Mouse (Mus musculus) testis, adult 2 months (tissue): Measurements from ENCODE around the gene Mast4. TPM values are rescaled to one million over a fixed set of nuclear protein-coding genes. Genes with fewer than 3 reads are reported as not detected.

Experiments used
- H3K27ac ChIP-seq: fragments of 200-500 bp; 2 replicates; pipeline ENCODE4 v1.5.1; 2012; ENCODE audit warnings: low read depth, low read length; ENCODE audit not compliant: control insufficient read depth, insufficient read depth
- H3K27me3 ChIP-seq: fragments of 200-500 bp; 2 replicates; pipeline ENCODE4 v1.6.1; 2012; ENCODE audit warnings: mild to moderate bottlenecking, low read length, moderate library complexity; ENCODE audit not compliant: control insufficient read depth, insufficient read depth
- H3K36me3 ChIP-seq: fragments of 200-500 bp; 2 replicates; pipeline ENCODE4 v1.6.1; 2012; ENCODE audit warnings: mild to moderate bottlenecking, low read length; ENCODE audit not compliant: control insufficient read depth, insufficient read depth
- H3K4me1 ChIP-seq: fragments of 200-500 bp; 2 replicates; pipeline ENCODE4 v1.6.1; 2012; ENCODE audit warnings: low read length; ENCODE audit not compliant: control insufficient read depth, insufficient read depth
- H3K4me3 ChIP-seq: fragments of 200-500 bp; 2 replicates; pipeline ENCODE4 v1.5.1; 2012; ENCODE audit warnings: low read depth, mild to moderate bottlenecking, low read length, moderate library complexity, mixed read lengths; ENCODE audit not compliant: control insufficient read depth
- CTCF ChIP-seq: fragments of 200-500 bp; IDR thresholded peaks from 2 replicates; pipeline ENCODE4 v1.5.1; 2012; ENCODE audit warnings: low read depth, mild to moderate bottlenecking, inconsistent platforms, low read length, moderate library complexity; ENCODE audit not compliant: control insufficient read depth, insufficient read depth, insufficient replicate concordance
- POLR2A ChIP-seq: fragments of 200-500 bp; IDR thresholded peaks from 2 replicates; pipeline ENCODE4 v1.6.1; 2012; ENCODE audit warnings: low read depth, mild to moderate bottlenecking, inconsistent platforms, low read length, moderate library complexity; ENCODE audit not compliant: control insufficient read depth
- polyA plus RNA-seq: library from polyadenylated mRNA; depleted of rRNA; stranded (reverse); fragments of >200 nt; gene quantifications from 2 replicates; pipeline ENCODE4 v1.2.3, GENCODE M21; 2012

Mast4 gene
- polyA plus RNA-seq, 1 experiment, result 5.3 TPM

DNA sequence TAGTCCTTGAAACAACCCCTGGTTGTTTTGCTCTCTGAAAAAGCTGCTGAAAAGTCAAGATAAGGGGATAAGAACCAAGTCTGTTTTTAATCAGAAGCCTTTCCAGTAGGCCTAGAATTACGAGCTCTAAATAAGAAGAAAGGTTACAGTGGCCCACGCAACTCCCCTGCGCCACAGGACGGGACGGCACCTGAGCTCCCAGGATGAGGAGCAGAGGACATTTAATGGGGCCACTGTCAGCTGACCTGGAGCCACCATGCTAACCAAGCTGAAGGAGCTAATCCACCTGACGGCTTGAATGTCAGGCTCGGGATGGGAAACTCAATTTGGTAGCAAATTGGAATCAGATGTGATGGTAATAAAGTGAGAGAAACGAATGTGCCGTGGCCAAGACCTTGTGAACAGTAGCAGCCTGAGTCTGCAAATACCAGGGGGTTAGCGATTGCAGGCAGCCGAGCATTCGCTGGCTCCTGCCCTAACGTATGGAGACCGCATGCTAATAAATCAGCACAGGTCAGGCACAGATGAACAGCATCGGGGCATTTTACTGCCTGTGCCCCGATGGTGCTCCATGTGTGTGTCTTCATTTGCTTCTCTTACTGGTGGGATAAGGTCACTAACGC is 306.7 kb downstream of the Mast4 start:
- Histone ChIP-seq H3K27me3 (no peaks in the 10 kb centered on the region), H3K36me3 (no peaks in the 10 kb centered on the region), H3K4me3 (no peak overlapping the region), H3K4me1 (no peaks in the 10 kb centered on the region), H3K27ac (no peak overlapping the region)
- TF ChIP-seq POLR2A (no peak), CTCF (no peak)

DNA sequence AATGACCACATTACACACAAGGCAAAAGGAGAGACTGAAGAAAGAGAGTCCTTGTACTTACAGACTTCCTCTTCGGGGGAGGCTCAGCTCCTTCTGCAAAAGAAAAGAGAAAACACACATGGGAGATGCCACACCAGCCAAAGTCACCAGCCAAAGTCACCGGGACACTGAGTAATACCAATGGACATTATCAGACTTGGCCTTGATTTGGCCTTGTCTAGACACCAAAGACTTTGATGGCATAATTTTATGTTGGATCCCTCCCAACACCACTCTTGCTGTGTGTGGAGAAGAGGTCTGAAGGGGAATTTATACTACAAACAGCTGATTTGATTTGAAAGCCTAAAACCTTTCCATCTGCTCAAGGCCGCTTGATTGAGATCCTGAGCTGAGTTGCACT is 308.8 kb downstream of the Mast4 start:
- H3K27me3 ChIP-seq, result no peaks in the 10 kb centered on the region
- H3K4me1 ChIP-seq, result no peaks in the 10 kb centered on the region
- no peak for TF ChIP-seq CTCF
- no peak for TF ChIP-seq POLR2A
- no peaks in the 10 kb centered on the region for H3K36me3 ChIP-seq
- H3K4me3 ChIP-seq, result no peak overlapping the region
- H3K27ac ChIP-seq, result no peak overlapping the region

DNA sequence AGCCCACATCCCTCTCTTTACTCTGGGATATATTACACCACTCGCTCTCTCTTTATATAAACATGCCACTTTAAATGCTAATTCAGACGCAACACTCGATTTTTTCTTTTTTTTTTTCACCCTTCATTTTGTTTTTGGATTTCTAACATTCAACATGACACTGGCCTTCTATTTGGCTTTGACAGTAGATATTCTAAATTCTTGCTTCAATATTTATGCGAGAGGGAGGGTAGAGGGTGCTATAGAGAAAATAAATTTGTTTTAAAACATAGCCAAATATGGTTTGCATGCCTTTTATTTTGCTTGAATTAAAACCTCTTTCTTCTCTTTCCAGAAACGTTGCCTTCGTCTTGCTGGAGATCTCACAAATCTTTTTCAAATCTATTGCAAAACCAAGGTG is 315.8 kb downstream of the Mast4 start:
- Histone ChIP-seq H3K27me3 (no peaks in the 10 kb centered on the region), H3K4me1 (no peaks in the 10 kb centered on the region), H3K27ac (no peak overlapping the region), H3K36me3 (no peaks in the 10 kb centered on the region), H3K4me3 (no peak overlapping the region)
- TF ChIP-seq CTCF, result no peak
- TF ChIP-seq POLR2A, result no peak

DNA sequence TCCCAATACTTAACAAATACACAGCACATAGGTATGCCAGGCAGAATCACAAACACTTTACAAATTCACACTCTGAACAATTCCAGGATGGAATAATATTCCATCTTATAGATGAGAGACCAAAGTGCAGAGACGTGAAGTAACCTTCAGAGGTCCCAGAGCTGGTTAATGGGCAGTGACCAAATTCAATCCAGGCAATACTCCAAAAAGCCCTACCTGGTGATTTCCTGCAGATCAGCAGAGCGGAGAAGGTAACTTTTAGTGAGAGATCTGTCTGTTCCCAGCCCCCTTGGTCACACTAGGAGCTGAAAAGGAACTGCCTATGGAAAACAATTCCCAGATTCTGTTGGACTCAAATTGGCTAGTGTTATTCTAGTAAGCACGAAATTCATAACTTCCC is 316.6 kb downstream of the Mast4 start:
- Histone ChIP-seq H3K4me3 (no peak overlapping the region), H3K27ac (no peak overlapping the region), H3K36me3 (no peaks in the 10 kb centered on the region), H3K4me1 (no peaks in the 10 kb centered on the region), H3K27me3 (no peaks in the 10 kb centered on the region)
- no peak for TF ChIP-seq CTCF
- TF ChIP-seq POLR2A, result no peak

DNA sequence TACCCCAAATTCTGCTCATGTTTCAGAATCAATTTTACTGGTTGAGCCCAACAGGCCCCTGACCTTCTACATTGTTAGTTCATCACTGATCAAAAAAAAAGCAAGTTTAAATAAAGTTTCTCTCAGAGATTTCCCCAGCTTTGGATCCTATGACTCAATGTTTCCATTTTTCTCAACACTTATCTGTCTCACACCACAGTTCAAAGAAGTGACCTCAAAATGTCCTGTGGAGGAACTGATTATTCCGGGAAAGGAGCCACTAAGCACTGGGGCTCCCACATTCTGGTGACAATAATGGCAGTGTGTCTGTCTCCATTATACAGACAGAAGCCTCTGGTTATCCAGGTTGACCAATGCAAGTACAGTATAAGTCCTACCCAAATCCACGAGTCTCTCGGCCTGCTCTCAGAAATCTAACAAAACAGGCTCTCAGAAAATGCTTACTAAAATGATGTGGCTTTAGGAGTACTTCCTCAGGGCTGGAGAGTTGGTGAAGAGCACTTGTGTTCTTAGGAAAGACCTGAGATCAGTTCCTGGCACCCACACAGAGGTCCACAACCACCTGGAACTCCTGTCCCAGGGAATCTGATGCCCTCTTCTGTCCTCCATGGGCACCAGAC is 319.1 kb downstream of the Mast4 start:
- H3K36me3 ChIP-seq, result no peaks in the 10 kb centered on the region
- H3K4me1 ChIP-seq, result no peaks in the 10 kb centered on the region
- no peak overlapping the region for H3K4me3 ChIP-seq
- H3K27me3 ChIP-seq, result no peaks in the 10 kb centered on the region
- H3K27ac ChIP-seq, result peak overlapping the region; percentile 32; the same call in 1 of the 2 replicates
- TF ChIP-seq POLR2A, result no peak
- no peak for TF ChIP-seq CTCF

DNA sequence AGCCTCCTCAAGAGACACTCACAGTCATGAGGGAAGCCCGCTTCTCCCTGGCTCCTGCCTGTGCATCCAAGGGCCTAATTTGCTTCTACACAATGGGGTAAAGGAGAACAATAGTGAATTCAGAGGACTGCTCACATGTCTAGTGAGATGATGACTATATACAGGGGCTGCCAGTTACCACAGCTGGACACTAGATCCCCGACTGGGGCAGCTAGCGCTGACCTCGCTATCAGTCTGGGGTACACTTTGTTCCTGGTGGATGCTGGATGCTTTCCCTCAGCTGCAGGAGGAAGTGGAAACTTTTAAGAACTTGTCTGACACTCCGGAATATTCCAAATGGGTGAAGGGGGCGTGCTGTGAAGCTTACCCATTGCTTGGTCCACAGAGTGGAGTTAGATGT is 319.7 kb downstream of the Mast4 start:
- no peaks in the 10 kb centered on the region for H3K4me1 ChIP-seq
- no peaks in the 10 kb centered on the region for H3K36me3 ChIP-seq
- no peak overlapping the region for H3K27ac ChIP-seq
- no peak overlapping the region for H3K4me3 ChIP-seq
- TF ChIP-seq POLR2A, result no peak
- no peak for TF ChIP-seq CTCF
- H3K27me3 ChIP-seq, result no peaks in the 10 kb centered on the region

DNA sequence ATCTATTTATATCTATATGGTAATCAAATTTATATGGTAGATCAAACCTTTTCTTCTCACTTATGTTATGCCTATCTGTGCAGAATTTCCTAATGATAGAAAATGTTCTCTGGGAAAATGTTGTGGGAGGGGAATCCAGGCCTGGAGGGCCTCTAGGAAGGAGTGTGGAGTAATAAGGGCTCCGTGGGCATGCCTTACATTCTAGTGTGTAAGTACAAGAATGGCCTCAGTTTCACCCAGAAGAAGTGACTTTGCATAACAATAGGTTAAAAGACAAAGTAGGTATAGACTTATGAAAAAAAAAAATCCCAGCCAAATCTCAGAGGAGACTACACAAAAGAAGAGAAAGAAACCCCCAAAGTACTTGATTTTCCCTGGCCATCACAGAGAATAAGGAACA is 320.1 kb downstream of the Mast4 start:
- no peak overlapping the region for H3K4me3 ChIP-seq
- H3K27ac ChIP-seq, result no peak overlapping the region
- no peaks in the 10 kb centered on the region for H3K4me1 ChIP-seq

DNA sequence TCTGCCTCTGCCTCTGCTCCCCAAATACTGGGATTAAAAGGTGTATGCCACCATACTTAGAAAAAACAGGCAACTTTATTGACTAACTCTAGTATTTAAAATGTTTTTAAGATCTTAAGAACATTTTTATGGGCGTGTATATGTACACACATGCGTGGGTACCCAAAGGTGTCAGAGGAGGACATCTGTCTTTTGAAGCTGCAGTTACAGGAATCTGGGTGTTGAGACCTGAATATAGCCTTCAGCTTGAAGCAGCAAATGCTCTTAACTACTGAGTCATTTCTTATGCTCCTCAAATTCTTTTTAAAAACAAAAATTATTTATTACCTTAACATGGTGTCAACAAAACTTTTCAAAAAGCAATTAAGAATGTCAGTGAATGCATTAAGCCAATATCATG is 329.1 kb downstream of the Mast4 start:
- Histone ChIP-seq H3K36me3 (no peaks in the 10 kb centered on the region), H3K4me3 (no peak overlapping the region)

More for the DNA sequence above, 320.1 kb downstream of the Mast4 start:
- Histone ChIP-seq H3K36me3 (no peaks in the 10 kb centered on the region), H3K27me3 (no peaks in the 10 kb centered on the region)
- TF ChIP-seq CTCF (no peak), POLR2A (no peak)

More for the DNA sequence above, 329.1 kb downstream of the Mast4 start:
- no peak overlapping the region for H3K27ac ChIP-seq
- TF ChIP-seq POLR2A (no peak), CTCF (no peak)
- H3K4me1 ChIP-seq, result no peaks in the 10 kb centered on the region
- no peaks in the 10 kb centered on the region for H3K27me3 ChIP-seq
